Mouse (Mus musculus): ENCODE measurements around the gene Slc6a6. TPM values are rescaled to one million over a fixed set of nuclear protein-coding genes. Genes with fewer than 3 reads are reported as not detected.

Gene Slc6a6
- polyA plus RNA-seq, 1 experiment = 105 TPM

DNA sequence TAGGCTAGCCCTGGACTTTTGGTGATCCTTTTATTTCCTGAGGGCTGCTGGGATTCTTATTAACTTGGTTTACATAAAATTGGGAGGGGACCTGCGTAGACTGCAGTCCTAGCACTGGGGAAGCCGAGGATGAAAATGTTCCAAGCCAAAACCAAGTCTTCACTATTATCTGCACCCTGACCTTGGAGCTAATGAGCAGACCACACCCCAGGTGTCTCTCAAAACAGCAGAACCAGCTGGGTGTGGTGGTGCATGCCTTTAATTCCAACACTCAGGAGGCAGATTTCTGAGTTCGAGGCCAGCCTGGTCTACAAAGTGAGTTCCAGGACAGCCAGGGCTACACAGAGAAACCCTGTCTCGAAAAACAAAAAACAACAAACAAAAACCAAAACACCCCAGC lies 16.7 kb upstream of the Slc6a6 start:
- H3K4me3 ChIP-seq (ENCODE audit: insufficient read depth, low read length) = no peak overlapping the region
- no peaks in the 10 kb centered on the region for H3K4me1 ChIP-seq (ENCODE audit: control insufficient read depth, insufficient read depth, low read length)
- TF ChIP-seq CTCF (IDR thresholded peaks at IDR 0.05; ENCODE audit: extremely low read depth, insufficient read depth, low read length) = no peak
- no peak for TF ChIP-seq POLR2A (IDR thresholded peaks at IDR 0.05; ENCODE audit: extremely low read depth, insufficient read depth, low read length)
- H3K27ac ChIP-seq (ENCODE audit: insufficient read depth, low read length) = no peak overlapping the region

DNA sequence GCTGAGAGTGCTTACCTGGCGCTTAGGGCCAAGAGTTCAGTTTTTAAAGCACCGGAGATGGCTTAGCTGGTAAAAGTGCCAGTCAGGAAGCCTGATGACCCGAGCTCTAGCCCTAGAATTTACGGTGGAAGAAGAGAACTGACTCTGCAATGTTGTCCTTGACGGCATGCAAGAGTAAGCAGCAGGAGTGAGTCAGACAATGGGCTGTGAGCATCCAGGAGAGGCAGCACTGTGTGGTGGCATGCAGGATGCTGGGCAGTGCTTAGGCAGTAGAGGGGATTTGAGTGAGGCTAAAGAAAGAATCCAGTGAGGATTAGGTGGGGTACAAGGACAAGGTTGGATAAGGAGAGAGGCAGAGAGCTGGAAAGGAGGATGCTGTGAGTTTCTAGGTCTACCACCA lies 15.6 kb upstream of the Slc6a6 start:
- no peak overlapping the region for H3K4me3 ChIP-seq (ENCODE audit: insufficient read depth, low read length)
- H3K27ac ChIP-seq (ENCODE audit: insufficient read depth, low read length) = no peak overlapping the region
- no peaks in the 10 kb centered on the region for H3K4me1 ChIP-seq (ENCODE audit: control insufficient read depth, insufficient read depth, low read length)
- TF ChIP-seq CTCF (IDR thresholded peaks at IDR 0.05; ENCODE audit: extremely low read depth, insufficient read depth, low read length) = no peak
- no peak for TF ChIP-seq POLR2A (IDR thresholded peaks at IDR 0.05; ENCODE audit: extremely low read depth, insufficient read depth, low read length)

DNA sequence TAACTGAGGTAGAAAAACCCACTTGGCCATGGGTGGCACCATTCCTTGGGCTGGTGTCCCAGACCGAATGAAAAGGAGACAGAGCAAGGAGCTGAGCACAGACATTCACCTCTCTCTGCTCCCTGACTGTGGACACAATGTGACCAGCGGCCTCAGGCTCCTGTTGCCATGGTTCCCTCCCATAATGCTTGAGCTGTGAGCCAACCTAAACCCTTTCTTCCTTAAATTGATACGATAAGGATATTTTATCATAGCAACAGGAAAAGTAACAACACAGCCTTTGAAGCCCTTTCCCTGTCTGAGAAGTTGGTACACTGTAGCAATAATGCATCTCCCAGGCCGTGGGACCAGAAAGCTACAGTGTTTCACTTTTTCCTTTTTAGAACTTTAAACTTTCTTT lies 14.6 kb upstream of the Slc6a6 start:
- H3K4me3 ChIP-seq (ENCODE audit: insufficient read depth, low read length) = no peak overlapping the region
- no peak for TF ChIP-seq POLR2A (IDR thresholded peaks at IDR 0.05; ENCODE audit: extremely low read depth, insufficient read depth, low read length)
- no peak for TF ChIP-seq CTCF (IDR thresholded peaks at IDR 0.05; ENCODE audit: extremely low read depth, insufficient read depth, low read length)
- no peaks in the 10 kb centered on the region for H3K4me1 ChIP-seq (ENCODE audit: control insufficient read depth, insufficient read depth, low read length)
- H3K27ac ChIP-seq (ENCODE audit: insufficient read depth, low read length) = no peak overlapping the region

DNA sequence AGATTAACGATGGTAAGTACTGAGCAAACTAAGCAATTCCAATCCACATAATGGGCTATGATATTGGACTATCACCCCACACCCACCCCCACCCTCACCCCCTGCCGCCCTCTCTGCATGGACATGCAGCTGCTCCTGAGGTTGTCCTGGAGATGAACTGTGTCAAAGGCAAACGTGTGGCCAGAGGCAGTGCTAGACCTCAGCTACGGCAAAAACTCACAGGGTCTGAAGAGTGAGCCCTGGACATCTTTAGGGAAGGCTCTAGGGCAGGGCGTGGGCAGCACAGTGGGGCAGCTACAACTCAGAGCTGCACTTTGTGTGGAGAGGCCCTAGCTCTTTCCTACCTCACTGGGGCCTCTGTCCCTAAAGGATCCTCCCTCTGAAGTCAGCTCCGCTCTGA lies 13.6 kb upstream of the Slc6a6 start:
- TF ChIP-seq POLR2A (IDR thresholded peaks at IDR 0.05; ENCODE audit: extremely low read depth, insufficient read depth, low read length) (no peak), CTCF (IDR thresholded peaks at IDR 0.05; ENCODE audit: extremely low read depth, insufficient read depth, low read length) (no peak)
- Histone ChIP-seq H3K27ac (ENCODE audit: insufficient read depth, low read length) (no peak overlapping the region), H3K4me1 (ENCODE audit: control insufficient read depth, insufficient read depth, low read length) (no peaks in the 10 kb centered on the region), H3K4me3 (ENCODE audit: insufficient read depth, low read length) (no peak overlapping the region)

DNA sequence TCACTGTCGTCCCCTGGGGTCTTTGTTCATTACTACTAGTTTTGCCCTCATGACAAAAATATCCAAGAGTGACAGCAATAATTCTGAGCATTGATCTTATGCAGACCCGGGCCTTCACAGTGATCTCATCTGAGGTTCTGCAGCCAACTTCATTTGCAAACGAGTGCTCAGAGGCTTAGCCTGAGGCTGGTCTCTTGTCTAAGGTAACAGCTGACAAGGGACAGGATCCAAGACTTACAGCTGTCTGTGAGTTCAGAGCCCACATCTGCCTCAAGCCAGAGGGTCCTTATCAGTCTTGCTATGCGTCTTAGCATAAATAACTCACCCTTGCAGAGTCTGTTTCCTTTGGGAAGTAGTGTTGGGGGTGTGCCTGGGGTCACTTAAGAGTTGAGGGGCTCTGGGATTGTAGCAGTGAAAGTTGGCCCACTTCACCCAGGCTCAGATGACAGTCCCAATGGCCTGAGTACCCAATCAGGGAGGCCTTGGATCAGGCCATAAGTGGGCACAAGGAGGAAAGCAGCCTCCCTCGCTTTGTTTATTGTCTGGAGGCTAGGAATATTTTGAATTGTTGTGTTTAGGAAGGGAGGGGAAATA lies 9.0 kb upstream of the Slc6a6 start:
- TF ChIP-seq CTCF (IDR thresholded peaks at IDR 0.05; ENCODE audit: extremely low read depth, insufficient read depth, low read length) (no peak), POLR2A (IDR thresholded peaks at IDR 0.05; ENCODE audit: extremely low read depth, insufficient read depth, low read length) (no peak)
- Histone ChIP-seq H3K27ac (ENCODE audit: insufficient read depth, low read length) (no peak overlapping the region), H3K4me1 (ENCODE audit: control insufficient read depth, insufficient read depth, low read length) (no peaks in the 10 kb centered on the region), H3K4me3 (ENCODE audit: insufficient read depth, low read length) (no peak overlapping the region)

DNA sequence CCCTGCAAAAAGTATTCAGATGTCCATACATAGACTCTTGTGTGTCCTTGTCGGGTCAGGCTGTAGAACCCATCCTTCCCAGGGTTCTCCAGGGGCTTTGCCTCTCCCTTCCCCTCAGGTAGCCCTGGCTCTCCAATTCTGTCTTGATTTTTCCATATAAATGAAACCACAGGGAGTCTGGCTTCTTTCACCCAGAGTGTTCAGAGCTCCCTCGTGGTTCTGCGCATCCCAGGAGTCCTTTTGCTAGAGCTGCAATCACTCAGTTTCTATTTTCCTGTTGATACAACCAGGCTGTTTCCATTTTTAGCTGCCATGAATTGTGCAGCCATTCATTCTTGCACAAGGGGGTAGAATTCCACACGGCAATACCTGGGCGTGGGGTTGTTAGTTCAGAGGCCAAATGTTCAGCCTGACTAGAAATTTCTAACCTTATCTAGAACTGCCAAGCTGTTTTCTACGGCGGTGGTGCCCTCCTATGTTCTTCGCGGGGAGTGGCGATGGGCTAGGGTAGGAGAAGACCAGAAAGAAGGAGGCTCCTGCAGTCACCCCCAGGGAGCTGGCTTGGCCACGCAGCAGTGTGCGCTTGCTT lies 5.3 kb upstream of the Slc6a6 start:
- no peak for TF ChIP-seq POLR2A (IDR thresholded peaks at IDR 0.05; ENCODE audit: extremely low read depth, insufficient read depth, low read length)
- no peak for TF ChIP-seq CTCF (IDR thresholded peaks at IDR 0.05; ENCODE audit: extremely low read depth, insufficient read depth, low read length)
- no peak overlapping the region for H3K27ac ChIP-seq (ENCODE audit: insufficient read depth, low read length)

DNA sequence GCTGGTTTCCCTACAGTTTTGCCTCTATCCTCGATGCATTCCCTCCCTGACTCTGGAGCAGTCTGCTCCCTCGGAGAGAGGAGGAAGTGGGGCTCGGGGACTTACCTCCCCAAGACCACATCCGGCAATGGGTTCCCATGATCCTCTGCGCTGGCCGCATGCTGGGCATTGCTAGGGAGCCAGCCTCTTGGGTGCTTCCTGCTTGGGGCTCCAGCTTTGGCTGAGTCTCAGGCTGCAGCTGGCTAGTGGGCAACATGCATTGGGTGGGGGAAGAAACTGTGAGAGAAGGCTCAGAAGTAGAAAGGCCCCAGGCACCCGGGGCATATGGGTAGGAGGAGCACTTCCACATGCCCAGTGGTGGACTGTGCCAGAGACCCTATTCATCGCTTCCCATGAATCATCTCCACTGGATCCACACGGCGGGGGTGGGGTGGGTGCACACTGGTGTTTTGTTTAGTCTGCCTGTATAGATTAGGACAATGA lies 4.7 kb upstream of the Slc6a6 start:
- Histone ChIP-seq H3K27ac (ENCODE audit: insufficient read depth, low read length) (0 out of 2 replicates have a peak overlapping the region, but pooled peaks have one; percentile 3), H3K4me1 (ENCODE audit: control insufficient read depth, insufficient read depth, low read length) (no peaks in the 10 kb centered on the region), H3K4me3 (ENCODE audit: insufficient read depth, low read length) (no peak overlapping the region)
- TF ChIP-seq CTCF (IDR thresholded peaks at IDR 0.05; ENCODE audit: extremely low read depth, insufficient read depth, low read length) (no peak), POLR2A (IDR thresholded peaks at IDR 0.05; ENCODE audit: extremely low read depth, insufficient read depth, low read length) (no peak)

More for the DNA sequence above, 5.3 kb upstream of the Slc6a6 start:
- H3K4me1 ChIP-seq (ENCODE audit: control insufficient read depth, insufficient read depth, low read length) = no peaks in the 10 kb centered on the region
- no peak overlapping the region for H3K4me3 ChIP-seq (ENCODE audit: insufficient read depth, low read length)

DNA sequence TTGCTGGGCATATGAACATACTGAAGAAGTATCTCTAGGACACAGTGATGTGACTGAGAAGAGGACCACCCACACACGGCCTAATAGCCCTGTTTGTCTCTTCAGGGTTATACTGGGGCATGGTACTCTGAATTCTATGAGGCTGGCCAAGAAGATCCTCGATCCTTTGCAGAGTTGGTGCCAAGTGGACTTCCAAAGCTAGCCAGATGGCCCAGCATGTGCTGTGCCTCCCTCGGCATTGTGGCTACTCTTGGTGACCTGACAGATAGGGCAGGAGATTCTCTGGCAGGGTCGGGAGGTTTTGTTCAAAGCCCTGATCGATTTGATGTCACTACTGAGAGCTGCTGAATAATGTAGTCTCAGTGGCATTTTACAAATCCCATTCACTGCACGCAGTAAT lies 4.1 kb upstream of the Slc6a6 start:
- no peak for TF ChIP-seq CTCF (IDR thresholded peaks at IDR 0.05; ENCODE audit: extremely low read depth, insufficient read depth, low read length)
- TF ChIP-seq POLR2A (IDR thresholded peaks at IDR 0.05; ENCODE audit: extremely low read depth, insufficient read depth, low read length) = no peak
- Histone ChIP-seq H3K4me3 (ENCODE audit: insufficient read depth, low read length) (no peak overlapping the region), H3K4me1 (ENCODE audit: control insufficient read depth, insufficient read depth, low read length) (no peaks in the 10 kb centered on the region), H3K27ac (ENCODE audit: insufficient read depth, low read length) (0 out of 2 replicates have a peak overlapping the region, but pooled peaks have one; percentile 3)

DNA sequence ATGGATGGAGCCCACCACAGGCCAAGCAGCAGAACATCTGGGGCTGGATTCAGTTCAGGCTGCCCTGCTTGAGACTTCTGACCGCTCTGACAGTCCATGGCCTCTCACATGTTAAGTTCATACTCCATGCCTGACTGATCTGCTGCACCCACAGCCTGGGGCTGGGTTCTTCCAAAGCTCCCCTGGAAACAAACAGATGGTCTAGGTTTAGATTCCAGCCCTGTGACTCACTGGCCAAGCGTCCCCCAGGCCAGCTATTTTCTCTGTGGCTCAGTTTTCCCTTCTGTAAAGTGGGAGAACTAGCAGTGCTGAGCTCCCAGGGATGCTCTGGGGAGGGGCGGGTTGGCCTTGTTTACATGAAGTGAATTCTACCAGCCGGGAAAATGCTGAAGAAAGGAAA lies 2.0 kb upstream of the Slc6a6 start:
- Histone ChIP-seq H3K4me1 (ENCODE audit: control insufficient read depth, insufficient read depth, low read length) (no peaks in the 10 kb centered on the region; the same call in 1 of the 2 replicates), H3K4me3 (ENCODE audit: insufficient read depth, low read length) (no peak overlapping the region), H3K27ac (ENCODE audit: insufficient read depth, low read length) (no peak overlapping the region)
- no peak for TF ChIP-seq CTCF (IDR thresholded peaks at IDR 0.05; ENCODE audit: extremely low read depth, insufficient read depth, low read length)
- no peak for TF ChIP-seq POLR2A (IDR thresholded peaks at IDR 0.05; ENCODE audit: extremely low read depth, insufficient read depth, low read length)

DNA sequence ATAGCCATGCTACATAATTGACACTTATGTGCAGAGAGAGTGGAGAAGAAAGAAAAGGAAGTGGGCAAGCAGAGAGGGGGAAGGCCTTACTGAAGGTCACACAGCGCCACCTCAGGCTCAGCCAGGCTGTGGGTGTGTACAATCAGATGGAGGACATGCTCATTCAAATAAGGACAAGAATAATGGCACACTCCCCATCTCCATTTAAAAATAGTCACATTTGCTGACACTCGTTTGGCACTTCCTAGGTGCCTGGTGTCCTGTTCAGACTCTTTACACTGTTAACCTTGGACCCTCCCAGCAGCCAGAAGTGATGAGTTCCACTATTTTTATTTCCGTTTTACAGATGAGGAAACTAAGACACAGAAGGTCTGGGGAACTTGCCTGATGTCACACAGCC lies 732 bp upstream of the Slc6a6 start:
- Histone ChIP-seq H3K4me3 (ENCODE audit: insufficient read depth, low read length) (peak overlapping the region; percentile 95; the same call in 1 of the 2 replicates), H3K4me1 (ENCODE audit: control insufficient read depth, insufficient read depth, low read length) (peaks cover 3% of the 10 kb centered on the region; the same call in 1 of the 2 replicates), H3K27ac (ENCODE audit: insufficient read depth, low read length) (no peak overlapping the region)
- TF ChIP-seq POLR2A (IDR thresholded peaks at IDR 0.05; ENCODE audit: extremely low read depth, insufficient read depth, low read length) = no peak
- TF ChIP-seq CTCF (IDR thresholded peaks at IDR 0.05; ENCODE audit: extremely low read depth, insufficient read depth, low read length) = no peak

All from cortical plate, adult 2 months (tissue).